30 mouse cellular contexts compared by ENCODE assay signal in the genomic region with DNA sequence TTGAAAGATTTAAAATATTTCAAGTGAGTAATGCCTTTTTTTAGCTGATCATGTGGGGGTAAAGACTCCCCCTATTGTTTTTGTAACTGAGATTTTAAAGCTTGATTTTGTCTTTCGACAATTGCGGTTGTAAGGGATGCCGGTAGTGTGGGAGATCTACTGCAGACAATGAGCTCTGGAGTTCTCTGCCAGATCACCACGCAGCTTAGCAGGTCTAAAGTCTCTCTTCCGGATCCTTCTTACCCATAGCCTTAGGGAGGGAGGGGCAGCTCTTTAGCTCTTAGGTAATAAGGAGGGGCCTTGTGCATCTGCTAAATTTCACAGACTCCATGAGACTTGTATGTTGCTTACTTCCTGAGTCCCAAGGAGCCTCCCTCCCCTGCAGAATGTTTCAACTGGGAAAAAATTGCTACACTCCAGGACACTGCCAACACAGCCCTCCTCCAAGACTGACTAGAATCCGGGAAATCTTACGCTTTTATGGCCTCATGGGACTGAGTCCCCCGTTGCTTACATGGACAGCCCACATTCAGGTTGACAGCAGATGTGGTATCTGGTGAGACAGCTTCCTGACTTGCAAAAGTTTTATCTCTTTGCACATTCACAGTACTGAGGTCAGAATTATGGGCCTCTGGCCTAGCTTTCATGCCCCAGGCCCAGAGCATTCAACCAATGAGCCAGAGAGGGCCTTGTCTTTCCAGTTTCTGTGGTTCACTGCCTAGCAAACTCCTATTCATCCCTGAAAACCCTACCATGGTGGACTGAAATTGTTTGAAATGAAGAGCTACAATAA. TPM values are rescaled to one million over a fixed set of nuclear protein-coding genes. Genes with fewer than 3 reads are reported as not detected.
DNase-seq lines count a peak whose midpoint lies in the region; ATAC-seq and TF ChIP-seq lines count a peak whose summit lies in the region.
"Had no signal": no experiment of that assay in that cellular context is flagged by ENCODE, and none has a peak within 500 bp of the region (broad histone marks: within the 10 kb centered on the region; RNA-seq: fewer than 3 reads in every experiment).

No protein-coding gene starts in this region.

- no peak overlapping the region for H3K9ac ChIP-seq in intestine, embryonic 14.5 days (ENCODE audit: low read length)
- H3K9ac ChIP-seq in intestine, postnatal 0 days (ENCODE audit: low read depth, low read length) = no peak overlapping the region
- H3K9ac ChIP-seq in embryonic facial prominence, embryonic 15.5 days = no peak overlapping the region
- H3K9ac ChIP-seq: embryonic facial prominence, embryonic 12.5 days; heart, embryonic 13.5 days; hindbrain, embryonic 14.5 days; liver, embryonic 14.5 days had no signal

- H3K27me3 ChIP-seq in intestine, embryonic 14.5 days (replicated peaks; ENCODE audit: control insufficient read depth, insufficient read depth, low read length) = no peaks in the 10 kb centered on the region
- no peaks in the 10 kb centered on the region for H3K27me3 ChIP-seq in intestine, postnatal 0 days (replicated peaks; ENCODE audit: control insufficient read depth, insufficient read depth, low read length)
- no peaks in the 10 kb centered on the region for H3K27me3 ChIP-seq in embryonic facial prominence, embryonic 15.5 days
- H3K27me3 ChIP-seq: embryonic facial prominence, embryonic 12.5 days; heart, embryonic 13.5 days had no signal

- 63% methylated on average over 8 of the region's 8 CpGs for WGBS in intestine, embryonic 14.5 days
- 65% methylated on average over 8 of the region's 8 CpGs for WGBS in intestine, postnatal 0 days
- 49% methylated on average over 8 of the region's 8 CpGs for WGBS in embryonic facial prominence, embryonic 15.5 days

- no peak overlapping the region for H3K4me2 ChIP-seq in intestine, embryonic 14.5 days (ENCODE audit: low read length)
- no peak overlapping the region for H3K4me2 ChIP-seq in intestine, postnatal 0 days (replicated peaks; ENCODE audit: low read depth)
- no peak overlapping the region for H3K4me2 ChIP-seq in embryonic facial prominence, embryonic 15.5 days (replicated peaks)
- H3K4me2 ChIP-seq: embryonic facial prominence, embryonic 12.5 days; heart, embryonic 13.5 days; hindbrain, embryonic 14.5 days had no signal

- no peaks in the 10 kb centered on the region for H3K4me1 ChIP-seq in intestine, embryonic 14.5 days (replicated peaks; ENCODE audit: control insufficient read depth, insufficient read depth, low read length)
- no peaks in the 10 kb centered on the region for H3K4me1 ChIP-seq in intestine, postnatal 0 days (replicated peaks; ENCODE audit: control insufficient read depth, insufficient read depth, low read length)
- H3K4me1 ChIP-seq in embryonic facial prominence, embryonic 15.5 days = 0 out of 2 replicates have a peak, but pooled peaks cover 5% of the 10 kb centered on the region
- H3K4me1 ChIP-seq: embryonic facial prominence, embryonic 12.5 days; heart, embryonic 13.5 days had no signal

- ATAC-seq in intestine, embryonic 14.5 days (replicated peaks; ENCODE audit: low FRiP score, low TSS enrichment, low read depth) = 0 out of 2 replicates have a peak, but pooled peaks have one; percentile 40
- no peak for ATAC-seq in intestine, postnatal 0 days
- ATAC-seq in embryonic facial prominence, embryonic 15.5 days (ENCODE audit: insufficient number of reproducible peaks, low FRiP score, low TSS enrichment, low read depth) = no peak
- 0 out of 2 replicates have a peak, but pooled peaks have one; percentile 11 for ATAC-seq in megakaryocyte progenitor cell, adult 5-6 weeks (replicated peaks; ENCODE audit: poor library complexity)
- ATAC-seq: forebrain, embryonic 14.5 days; inflammation-experienced regulatory T-cells, adult 6 months had no signal

- H3K4me3 ChIP-seq in intestine, embryonic 14.5 days (ENCODE audit: low read depth, low read length) = no peak overlapping the region
- H3K4me3 ChIP-seq in intestine, postnatal 0 days (ENCODE audit: low read depth, low read length) = no peak overlapping the region
- no peak overlapping the region for H3K4me3 ChIP-seq in embryonic facial prominence, embryonic 15.5 days (replicated peaks)
- H3K4me3 ChIP-seq: embryonic facial prominence, embryonic 12.5 days; heart, embryonic 13.5 days; left cerebral cortex, adult 2 months; megakaryocyte, embryonic 14.5 days had no signal

- H3K27ac ChIP-seq in intestine, embryonic 14.5 days (ENCODE audit: low read depth) = no peak overlapping the region
- no peak overlapping the region for H3K27ac ChIP-seq in intestine, postnatal 0 days (ENCODE audit: low read depth, low read length)
- H3K27ac ChIP-seq in embryonic facial prominence, embryonic 15.5 days (replicated peaks) = peak overlapping the region; percentile 28; the same call in 1 of the 2 replicates
- H3K27ac ChIP-seq: embryonic facial prominence, embryonic 12.5 days; heart, embryonic 13.5 days; hindbrain, embryonic 14.5 days; left cerebral cortex, adult 2 months; liver, embryonic 14.5 days had no signal

- no peak for DNase-seq in intestine, embryonic 14.5 days (ENCODE audit: low spot score)
- DNase-seq in 416B (ENCODE audit: low read depth) = peak; percentile 74
- no peak for DNase-seq in layer of hippocampus, postnatal 14 days (ENCODE audit: low spot score in 2 of 2)
- DNase-seq in layer of hippocampus, postnatal 25 days (ENCODE audit: extremely low spot score in 1 of 2, low spot score in 1 of 2) = no peak
- DNase-seq in kidney, postnatal 4 days = no peak
- DNase-seq: adrenal gland, adult 2 months; B cell, adult 2 months; cerebellum, adult 18-20 months; cerebellum, postnatal 14 days; gastrocnemius, postnatal 10 days; heart, postnatal 36 days; kidney, postnatal 25 days; left cerebral cortex, postnatal 4 days; lung, postnatal 10 days; midbrain, embryonic 14.5 days; right cerebral cortex, postnatal 14 days; spleen, adult 18-20 months; thymus, postnatal 4 days had no signal

- H3K36me3 ChIP-seq in intestine, embryonic 14.5 days (ENCODE audit: control insufficient read depth, insufficient read depth, low read length) = no peaks in the 10 kb centered on the region
- H3K36me3 ChIP-seq in intestine, postnatal 0 days (ENCODE audit: control insufficient read depth, insufficient read depth) = no peaks in the 10 kb centered on the region
- no peaks in the 10 kb centered on the region for H3K36me3 ChIP-seq in embryonic facial prominence, embryonic 15.5 days
- H3K36me3 ChIP-seq: embryonic facial prominence, embryonic 12.5 days; G1E; heart, embryonic 13.5 days had no signal

- TF ChIP-seq CTCF in intestine, postnatal 0 days (IDR thresholded peaks at IDR 0.05; ENCODE audit: low read depth) = no peak

- H3K9me3 ChIP-seq in intestine, embryonic 14.5 days (ENCODE audit: control insufficient read depth, low read length) = peaks cover 4% of the 10 kb centered on the region; the same call in 1 of the 2 replicates
- H3K9me3 ChIP-seq in intestine, postnatal 0 days (ENCODE audit: control insufficient read depth) = 0 out of 2 replicates have a peak, but pooled peaks cover 6% of the 10 kb centered on the region
- no peaks in the 10 kb centered on the region for H3K9me3 ChIP-seq in embryonic facial prominence, embryonic 15.5 days (replicated peaks)
- H3K9me3 ChIP-seq: embryonic facial prominence, embryonic 12.5 days had no signal

RNA-seq across cellular contexts. Expression of a gene that starts 16.4 kb away (rescaled TPM):
- 31.3 TPM in 2 replicates for polyA plus RNA-seq in intestine, embryonic 14.5 days (2014; fragmentation: Nextera tagmentation; extraction: Ambion mirVana)
- polyA plus RNA-seq in intestine, postnatal 0 days (2015; fragmentation: Nextera tagmentation; extraction: Ambion mirVana) = 9.9 and 11.7 TPM in 2 replicates
- 39.1 and 43.4 TPM in 2 replicates for polyA plus RNA-seq in embryonic facial prominence, embryonic 15.5 days (2015; fragmentation: Nextera tagmentation; extraction: Ambion mirVana)
- total RNA-seq in megakaryocyte progenitor cell, adult 5-6 weeks (2015) = 27.3 and 30.2 TPM in 2 replicates
- total RNA-seq in megakaryocyte progenitor cell, adult 5-6 weeks (2017) = 10.9 and 14.5 TPM in 2 replicates
- total RNA-seq in layer of hippocampus, postnatal 14 days (2021) = 100 to 1,000 TPM; 172 to 184 TPM
- 100 to 1,000 TPM; 131 to 158 TPM for total RNA-seq in layer of hippocampus, postnatal 25 days (2021)

Comparison
In these comparisons a context has a peak if more than half of its experiments do, and no peak if none do; other contexts are left out.
1. ATAC-seq: peak in intestine, embryonic 14.5 days (single experiment) and megakaryocyte progenitor cell, adult 5-6 weeks (single experiment); none in intestine, postnatal 0 days (single experiment) and embryonic facial prominence, embryonic 15.5 days (single experiment).
2. RNA of a gene that starts 16.4 kb away (total RNA-seq): 172 to 184 TPM in layer of hippocampus, postnatal 14 days and 131 to 158 TPM in layer of hippocampus, postnatal 25 days; 10.9 to 30.2 TPM in megakaryocyte progenitor cell, adult 5-6 weeks; every median in the first group is over 4 times any median in the second.